Comparison of ENCODE assay signal across 17 mouse cellular contexts in the genomic region with DNA sequence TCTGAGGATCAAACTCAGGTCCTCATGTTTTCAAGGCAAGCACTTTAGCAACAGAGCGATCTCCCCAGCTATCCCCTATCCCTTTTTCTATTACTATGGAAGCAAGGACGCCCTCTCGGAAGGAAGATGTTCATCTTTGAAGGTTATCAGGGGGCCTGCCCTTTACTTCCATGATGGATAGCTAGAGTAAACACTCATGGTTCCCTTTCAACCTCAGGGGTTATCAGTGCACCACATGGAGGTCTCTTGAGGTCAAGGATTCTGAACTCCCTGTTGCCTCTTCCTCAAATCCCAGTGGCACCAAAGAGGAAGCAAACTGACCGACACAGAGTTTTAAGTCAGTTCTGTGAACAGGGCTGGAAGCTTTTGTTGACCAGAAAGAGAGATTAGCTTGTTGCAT. TPM values are rescaled to one million over a fixed set of nuclear protein-coding genes. Genes with fewer than 3 reads are reported as not detected.
DNase-seq lines count a peak whose midpoint lies in the region; ATAC-seq and TF ChIP-seq lines count a peak whose summit lies in the region.
"Had no signal": no experiment of that assay in that cellular context is flagged by ENCODE, and none has a peak within 500 bp of the region (broad histone marks: within the 10 kb centered on the region; RNA-seq: fewer than 3 reads in every experiment).

No protein-coding gene starts in this region.

- TF ChIP-seq POLR2A in heart, adult 2 months (IDR thresholded peaks at IDR 0.05; ENCODE audit: insufficient read depth, low read depth, low read length) = no peak

- DNase-seq in heart, adult 2 months = no peak
- no peak for DNase-seq in heart, postnatal 10 days
- DNase-seq in lung, postnatal 10 days = peak; percentile 16
- DNase-seq in lung, postnatal 14 days = no peak
- DNase-seq in liver, embryonic 11.5 days (ENCODE audit: low spot score) = no peak
- peak; percentile 79 for DNase-seq in yolk sac, embryonic 10.5 days (ENCODE audit: low spot score)
- DNase-seq in frontal cortex, adult 2 months (ENCODE audit: extremely low spot score in 1 of 2, low spot score in 1 of 2) = no peak
- DNase-seq: cerebellum, adult 18-20 months; left cerebral cortex, postnatal 4 days; right cerebral cortex, postnatal 25 days; thymus, adult 18-20 months had no signal

- H3K36me3 ChIP-seq in heart, adult 2 months (ENCODE audit: control insufficient read depth, insufficient read depth, low read length) = peaks cover 15% of the 10 kb centered on the region
- H3K36me3 ChIP-seq in liver, embryonic 11.5 days (ENCODE audit: control insufficient read depth, insufficient read depth, low read length) = no peaks in the 10 kb centered on the region
- H3K36me3 ChIP-seq: embryonic facial prominence, embryonic 15.5 days; G1E; midbrain, embryonic 15.5 days had no signal

- TF ChIP-seq EP300 in heart, adult 2 months (IDR thresholded peaks at IDR 0.05; ENCODE audit: insufficient read depth, low read depth, low read length) = no peak

- ATAC-seq in liver, embryonic 11.5 days (replicated peaks; ENCODE audit: low FRiP score) = peak; percentile 65
- no peak for ATAC-seq in frontal cortex, adult (ENCODE audit: low TSS enrichment)
- ATAC-seq: forebrain, embryonic 14.5 days; midbrain, embryonic 15.5 days had no signal

- no peak overlapping the region for H3K4me2 ChIP-seq in liver, embryonic 11.5 days
- H3K4me2 ChIP-seq: embryonic facial prominence, embryonic 15.5 days; midbrain, embryonic 15.5 days had no signal

- no peaks in the 10 kb centered on the region for H3K9me3 ChIP-seq in liver, embryonic 11.5 days (ENCODE audit: control insufficient read depth, low read length)
- H3K9me3 ChIP-seq: embryonic facial prominence, embryonic 15.5 days; G1E; midbrain, embryonic 15.5 days had no signal

- H3K4me1 ChIP-seq in heart, adult 2 months (ENCODE audit: control insufficient read depth, insufficient read depth, low read length) = peaks cover 15% of the 10 kb centered on the region
- peaks cover 8% of the 10 kb centered on the region; the same call in 1 of the 2 replicates for H3K4me1 ChIP-seq in liver, embryonic 11.5 days (replicated peaks; ENCODE audit: control insufficient read depth, insufficient read depth, low read length)
- H3K4me1 ChIP-seq: embryonic facial prominence, embryonic 15.5 days; midbrain, embryonic 15.5 days had no signal

- H3K27ac ChIP-seq in heart, adult 2 months = peak overlapping the region; percentile 66
- H3K27ac ChIP-seq in liver, embryonic 11.5 days (ENCODE audit: low read depth, low read length) = peak overlapping the region; percentile 52; the same call in 1 of the 2 replicates
- H3K27ac ChIP-seq: embryonic facial prominence, embryonic 15.5 days; layer of hippocampus, adult 2 months; midbrain, embryonic 15.5 days had no signal

- 72% methylated on average over 4 of the region's 4 CpGs for WGBS in heart, adult 2 months
- WGBS in liver, embryonic 11.5 days = 26% methylated on average over 4 of the region's 4 CpGs

- no peaks in the 10 kb centered on the region for H3K27me3 ChIP-seq in heart, adult 2 months (ENCODE audit: control insufficient read depth, insufficient read depth, low read length)
- no peaks in the 10 kb centered on the region for H3K27me3 ChIP-seq in liver, embryonic 11.5 days (replicated peaks; ENCODE audit: control insufficient read depth, insufficient read depth, low read length)
- H3K27me3 ChIP-seq: embryonic facial prominence, embryonic 15.5 days; midbrain, embryonic 15.5 days had no signal

- TF ChIP-seq CTCF in heart, adult 2 months (IDR thresholded peaks at IDR 0.05) = no peak

- H3K4me3 ChIP-seq in heart, adult 2 months = no peak overlapping the region
- no peak overlapping the region for H3K4me3 ChIP-seq in liver, embryonic 11.5 days (ENCODE audit: low read depth, low read length)
- H3K4me3 ChIP-seq: embryonic facial prominence, embryonic 15.5 days; layer of hippocampus, adult 2 months; midbrain, embryonic 15.5 days had no signal

- no peaks in the 10 kb centered on the region for H3K79me2 ChIP-seq in heart, adult 2 months (replicated peaks; ENCODE audit: control insufficient read depth, insufficient read depth, low read length)

- intact Hi-C loops in heart, adult 2 months (cut with DNase I) = loop anchor here (10.0 kb wide), 1 partner anchor 308 kb away; no protein-coding TSS in a partner anchor
- intact Hi-C loops in heart, postnatal 10 days (cut with DNase I) = no loop called here

- no peak overlapping the region for H3K9ac ChIP-seq in heart, adult 2 months (ENCODE audit: low read depth, low read length)
- H3K9ac ChIP-seq in liver, embryonic 11.5 days (ENCODE audit: low read depth, low read length) = no peak overlapping the region
- H3K9ac ChIP-seq: embryonic facial prominence, embryonic 15.5 days; midbrain, embryonic 15.5 days had no signal

RNA-seq across cellular contexts. Expression of a gene that starts 59.6 kb away (rescaled TPM):
- total RNA-seq in heart, adult 2 months (2021) = 10 to 100 TPM; 11.8 to 15.6 TPM
- polyA plus RNA-seq in heart, adult 2 months (2012; rRNA removed) = 1.2 and 2.4 TPM in 2 replicates
- 1 to 10 TPM; 2.4 to 2.7 TPM for total RNA-seq in heart, postnatal 10 days (2021)
- 0.15 and 0.25 TPM in 2 replicates for polyA plus RNA-seq in liver, embryonic 11.5 days (2014; fragmentation: Nextera tagmentation; extraction: Ambion mirVana)
- polyA plus RNA-seq in frontal cortex, adult 2 months (2012; rRNA removed) = 0.44 and 0.54 TPM in 2 replicates
- polyA plus RNA-seq: G1E had no signal

Comparison
In these comparisons a context has a peak if more than half of its experiments do, and no peak if none do; other contexts are left out.
1. DNase-seq: peak in lung, postnatal 10 days (single experiment) and yolk sac, embryonic 10.5 days (single experiment); none in heart, adult 2 months (0 of 2), heart, postnatal 10 days (0 of 2), lung, postnatal 14 days (single experiment), liver, embryonic 11.5 days (single experiment) and frontal cortex, adult 2 months (0 of 2).